Mouse (Mus musculus) limb, embryonic 11.5 days (tissue): ENCODE measurements around the gene Fam78a. TPM values are rescaled to one million over a fixed set of nuclear protein-coding genes. Genes with fewer than 3 reads are reported as not detected.

Source experiments
- ATAC-seq: fragments of 200-750 bp; cut with Nextera tagmentation; 2 replicates; pipeline ENCODE4 v1.8.0; 2017; ENCODE audit warnings: low read depth; ENCODE audit not compliant: insufficient number of reproducible peaks, low FRiP score, low TSS enrichment
- DNase-seq: peaks from one replicate; pipeline ENCODE4 v3.0.0-alpha.2; 2015; ENCODE audit warnings: low spot score
- H3K27ac ChIP-seq: fragments of 300-500 bp; sonication (generic); replicated peaks from 2 replicates; pipeline ENCODE4 v1.5.1; 2014; ENCODE audit warnings: low read depth, mild to moderate bottlenecking, low read length
- H3K27me3 ChIP-seq: fragments of 300-500 bp; sonication (generic); 2 replicates; pipeline ENCODE4 v1.6.1; 2014; ENCODE audit warnings: mild to moderate bottlenecking, low read length, mixed read lengths; ENCODE audit not compliant: control insufficient read depth, insufficient read depth
- H3K36me3 ChIP-seq: fragments of 300-500 bp; sonication (generic); 2 replicates; pipeline ENCODE4 v1.6.1; 2014; ENCODE audit warnings: mild to moderate bottlenecking, low read length, moderate library complexity, mixed read lengths; ENCODE audit not compliant: control insufficient read depth, insufficient read depth
- H3K4me1 ChIP-seq: fragments of 300-500 bp; sonication (generic); 2 replicates; pipeline ENCODE4 v1.6.1; 2014; ENCODE audit warnings: low read length, mixed read lengths; ENCODE audit not compliant: control insufficient read depth, insufficient read depth
- H3K4me2 ChIP-seq: fragments of 300-500 bp; sonication (generic); 2 replicates; pipeline ENCODE4 v1.6.1; 2014; ENCODE audit warnings: low read depth, mild to moderate bottlenecking, moderate library complexity; ENCODE audit not compliant: severe bottlenecking
- H3K4me3 ChIP-seq: fragments of 300-500 bp; sonication (generic); 2 replicates; pipeline ENCODE4 v1.5.1; 2014; ENCODE audit warnings: low read depth, low read length
- H3K9ac ChIP-seq: fragments of 300-500 bp; sonication (generic); 2 replicates; pipeline ENCODE4 v1.6.1; 2014; ENCODE audit warnings: mild to moderate bottlenecking, low read length
- H3K9me3 ChIP-seq: fragments of 300-500 bp; sonication (generic); 2 replicates; pipeline ENCODE4 v1.6.1; 2016; ENCODE audit warnings: low read length; ENCODE audit not compliant: control insufficient read depth
- WGBS: fragments of 180-500 bp; shearing (Covaris S2); extraction: QIAGEN DNeasy Blood & Tissue Kit; methylation state at CpG from one replicate; pipeline ENCODE4 v1.1.7; 2014; 5-methylcytosine and 5-hydroxymethylcytosine counted together
- polyA plus RNA-seq: library from polyadenylated mRNA; unstranded; fragments of >200 nt; fragmentation: Nextera tagmentation; extraction: Ambion mirVana; gene quantifications from 2 replicates; pipeline ENCODE4 v1.2.1, GENCODE M21; 2014

Fam78a gene
- polyA plus RNA-seq, 1 experiment from 2014 or later: 1.9 TPM

GRCm38 (mm10) chr2:32090145-32090544, 5.5 kb upstream of the Fam78a start:
- Histone ChIP-seq H3K36me3 (no peaks in the 10 kb centered on the region), H3K9me3 (no peaks in the 10 kb centered on the region), H3K27ac (no peak overlapping the region), H3K4me1 (peaks cover 9% of the 10 kb centered on the region; the same call in 1 of the 2 replicates), H3K4me2 (no peak overlapping the region), H3K4me3 (no peak overlapping the region), H3K27me3 (0 out of 2 replicates have a peak, but pooled peaks cover 14% of the 10 kb centered on the region), H3K9ac (no peak overlapping the region)
- DNase-seq (no peak), ATAC-seq (no peak)
- 81% methylated on average over 2 of the region's 2 CpGs for WGBS

DNA sequence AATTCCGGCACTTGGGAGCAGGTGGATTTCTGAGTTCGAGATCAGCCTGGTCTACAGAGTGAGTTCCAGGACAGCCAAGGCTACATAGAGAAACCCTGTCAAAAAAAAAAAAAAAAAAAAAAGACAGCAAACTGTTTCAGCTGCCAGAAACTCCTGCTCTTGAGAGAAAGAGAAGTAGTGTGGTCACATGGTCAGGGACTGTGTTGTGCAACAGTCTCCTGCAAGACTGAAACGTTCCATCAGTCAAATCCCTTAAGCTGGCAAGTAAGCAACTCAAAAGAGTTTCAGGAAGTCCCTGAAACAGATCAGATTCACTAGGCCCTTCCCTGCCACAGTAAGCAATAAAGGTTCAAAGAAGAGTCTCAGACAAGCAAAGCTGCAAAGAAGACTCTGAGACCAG, 4.9 kb upstream of the Fam78a start:
- no peaks in the 10 kb centered on the region for H3K36me3 ChIP-seq
- 0 out of 2 replicates have a peak, but pooled peaks cover 14% of the 10 kb centered on the region for H3K27me3 ChIP-seq
- no peak overlapping the region for H3K4me3 ChIP-seq
- DNase-seq (no peak), ATAC-seq (no peak)
- WGBS: 80% methylated on average over 3 of the region's 3 CpGs
- no peak overlapping the region for H3K27ac ChIP-seq
- no peak overlapping the region for H3K9ac ChIP-seq
- H3K4me1 ChIP-seq: peaks cover 9% of the 10 kb centered on the region; the same call in 1 of the 2 replicates
- H3K4me2 ChIP-seq: no peak overlapping the region
- H3K9me3 ChIP-seq: no peaks in the 10 kb centered on the region

GRCm38 (mm10) chr2:32088372-32088981, 3.8 kb upstream of the Fam78a start:
- Histone ChIP-seq H3K4me3 (peak overlapping the region; percentile 15), H3K27me3 (peaks cover 23% of the 10 kb centered on the region), H3K9me3 (no peaks in the 10 kb centered on the region), H3K9ac (peak overlapping the region; percentile 7; the same call in 1 of the 2 replicates), H3K27ac (no peak overlapping the region), H3K4me1 (peaks cover 15% of the 10 kb centered on the region), H3K4me2 (peak overlapping the region; percentile 54), H3K36me3 (no peaks in the 10 kb centered on the region)
- ATAC-seq (peak; percentile 18; the same call in 1 of the 2 replicates), DNase-seq (peak; percentile 63)
- WGBS: 7% methylated on average over 35 of the region's 35 CpGs

GRCm38 (mm10) chr2:32087606-32088005, 2.9 kb upstream of the Fam78a start:
- Histone ChIP-seq H3K4me2 (no peak overlapping the region), H3K9ac (no peak overlapping the region), H3K36me3 (no peaks in the 10 kb centered on the region), H3K27ac (no peak overlapping the region), H3K4me3 (no peak overlapping the region), H3K9me3 (no peaks in the 10 kb centered on the region), H3K27me3 (peaks cover 28% of the 10 kb centered on the region), H3K4me1 (peaks cover 17% of the 10 kb centered on the region)
- DNase-seq: no peak
- WGBS: 63% methylated on average over 4 of the region's 4 CpGs
- ATAC-seq: no peak

DNA sequence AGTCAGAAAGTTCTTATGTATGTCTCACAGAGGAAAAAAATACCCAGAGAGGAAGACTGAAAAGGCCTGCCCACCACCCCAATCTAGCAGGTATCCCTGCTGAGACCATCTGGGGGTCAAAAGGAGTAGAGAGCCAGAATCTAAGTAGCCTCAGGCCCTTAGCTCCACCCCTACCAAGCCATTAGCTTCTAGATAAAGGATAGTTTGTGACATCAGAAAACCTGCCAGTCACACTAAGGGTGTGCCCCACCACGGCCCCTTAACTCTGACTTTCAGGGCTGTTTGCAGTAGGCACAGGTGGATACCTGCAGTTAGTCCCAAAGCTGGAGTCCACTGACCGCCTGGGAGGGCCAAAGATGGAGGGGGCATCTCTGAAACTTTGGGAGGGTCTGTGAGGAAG, 574 bp upstream of the Fam78a start:
- WGBS: 68% methylated on average over 2 of the region's 2 CpGs
- H3K4me1 ChIP-seq: peaks cover 17% of the 10 kb centered on the region
- H3K27ac ChIP-seq: no peak overlapping the region

DNA sequence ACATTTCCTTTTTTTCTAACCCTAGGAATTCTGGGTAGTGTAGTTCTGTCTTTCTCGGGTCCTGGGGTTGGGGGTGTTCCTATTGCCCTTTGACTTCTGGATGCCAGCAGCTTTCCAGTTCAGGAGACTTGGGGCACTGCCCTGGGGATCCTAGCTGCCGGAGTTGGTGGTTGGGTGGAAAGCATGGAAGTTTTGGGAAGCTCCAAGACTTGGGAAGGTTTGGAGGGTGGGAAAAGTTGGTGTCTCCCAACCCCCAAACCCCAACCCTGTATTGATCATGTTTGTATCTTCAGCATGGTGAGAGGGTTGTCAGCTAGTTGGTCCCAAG, 179 bp upstream of the Fam78a start:
- Histone ChIP-seq H3K4me1 (peaks cover 17% of the 10 kb centered on the region), H3K9ac (no peak overlapping the region), H3K36me3 (no peaks in the 10 kb centered on the region), H3K4me3 (peak overlapping the region; percentile 58), H3K4me2 (peak overlapping the region; percentile 100), H3K27me3 (peaks cover 39% of the 10 kb centered on the region), H3K9me3 (no peaks in the 10 kb centered on the region), H3K27ac (no peak overlapping the region)
- WGBS: 19% methylated on average over 2 of the region's 2 CpGs
- ATAC-seq (no peak), DNase-seq (no peak)

More for the DNA sequence above, 574 bp upstream of the Fam78a start:
- Histone ChIP-seq H3K9ac (no peak overlapping the region), H3K9me3 (no peaks in the 10 kb centered on the region), H3K27me3 (peaks cover 39% of the 10 kb centered on the region), H3K36me3 (no peaks in the 10 kb centered on the region), H3K4me3 (no peak overlapping the region), H3K4me2 (no peak overlapping the region)
- no peak for DNase-seq
- ATAC-seq: no peak

DNA sequence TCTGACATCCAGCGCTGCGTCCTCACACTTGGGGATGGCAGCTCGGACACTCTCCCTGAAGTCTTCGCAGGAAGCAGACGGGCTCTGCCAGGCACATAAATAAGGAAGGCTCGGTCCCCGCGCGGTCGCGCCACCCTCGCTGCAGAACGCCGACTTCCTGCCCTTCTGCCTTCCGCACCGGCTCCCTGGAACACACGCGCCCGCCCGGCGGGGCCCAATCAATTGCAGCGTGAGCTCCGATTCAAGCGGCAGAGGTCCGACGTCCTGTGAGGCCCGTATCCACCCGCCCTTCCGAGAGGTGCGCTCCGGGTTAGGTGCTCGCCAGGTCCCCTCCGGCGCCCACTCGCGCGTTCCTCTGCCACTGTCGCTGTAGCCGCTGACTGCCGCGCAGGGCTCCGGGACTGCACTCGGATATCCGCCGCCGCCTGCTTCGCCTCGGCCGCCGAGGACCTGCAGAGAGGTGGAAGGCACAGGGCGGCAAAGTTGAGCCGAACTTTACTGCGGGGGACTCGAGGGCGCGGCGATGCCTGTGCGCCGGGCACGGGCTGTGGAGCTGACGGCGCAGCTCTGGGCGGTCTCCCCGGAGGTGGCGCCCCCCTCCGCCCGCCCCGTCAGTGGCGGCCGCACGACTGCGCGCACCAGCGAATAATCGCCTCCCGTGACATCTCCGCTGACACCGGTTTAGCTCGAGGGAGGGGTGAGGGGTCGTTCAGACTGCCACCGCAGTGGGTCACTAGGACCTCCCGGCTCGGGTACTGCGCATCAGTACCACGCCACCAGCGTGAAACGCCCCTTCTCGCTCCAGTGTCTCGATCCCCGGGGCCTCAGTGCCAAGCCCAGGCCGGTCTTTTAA, 1.3 kb downstream of the Fam78a start:
- H3K4me1 ChIP-seq: peaks cover 12% of the 10 kb centered on the region
- DNase-seq (peak; percentile 61), ATAC-seq (no peak)
- H3K27ac ChIP-seq: no peak overlapping the region
- H3K27me3 ChIP-seq: peaks cover 33% of the 10 kb centered on the region
- peak overlapping the region; percentile 100 for H3K4me2 ChIP-seq
- peak overlapping the region; percentile 41 for H3K9ac ChIP-seq
- under 1% methylated on average over 91 of the region's 91 CpGs for WGBS
- H3K9me3 ChIP-seq: no peaks in the 10 kb centered on the region
- H3K4me3 ChIP-seq: peak overlapping the region; percentile 58
- H3K36me3 ChIP-seq: no peaks in the 10 kb centered on the region

DNA sequence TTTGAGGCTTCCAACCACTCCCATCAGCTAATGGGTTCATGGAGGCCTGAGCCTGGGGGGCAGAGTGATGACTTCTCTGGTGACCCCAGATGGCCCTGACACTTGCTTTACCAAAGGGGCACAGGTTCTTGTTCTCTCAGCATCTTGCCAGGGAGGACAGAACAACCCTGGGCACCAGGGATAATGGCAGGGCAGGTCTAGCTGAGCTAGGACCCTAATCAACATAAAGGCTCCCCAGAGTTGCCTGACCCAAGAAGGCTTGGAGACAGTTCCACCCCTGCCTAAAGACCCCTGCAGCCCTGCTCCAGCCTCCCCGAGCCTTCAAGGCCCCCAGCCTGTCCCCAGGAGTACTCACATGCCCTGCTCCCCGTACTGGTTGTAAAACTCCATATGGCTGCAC, 2.4 kb downstream of the Fam78a start:
- Histone ChIP-seq H3K4me3 (peak overlapping the region; percentile 58; the same call in 1 of the 2 replicates), H3K4me2 (peak overlapping the region; percentile 100; the same call in 1 of the 2 replicates), H3K36me3 (no peaks in the 10 kb centered on the region), H3K4me1 (peaks cover 9% of the 10 kb centered on the region), H3K9me3 (no peaks in the 10 kb centered on the region), H3K27ac (no peak overlapping the region), H3K9ac (no peak overlapping the region), H3K27me3 (peaks cover 25% of the 10 kb centered on the region)
- WGBS: 20% methylated on average over 2 of the region's 2 CpGs
- ATAC-seq: no peak
- DNase-seq: no peak
